Mouse (Mus musculus): ENCODE results near the gene Creg2. TPM values are rescaled to one million over a fixed set of nuclear protein-coding genes. Genes with fewer than 3 reads are reported as not detected.
A peak's percentile ranks its signal among the peaks of the same experiment; 100 is the strongest.

Creg2 gene
- polyA plus RNA-seq, 1 experiment = not detected

DNA sequence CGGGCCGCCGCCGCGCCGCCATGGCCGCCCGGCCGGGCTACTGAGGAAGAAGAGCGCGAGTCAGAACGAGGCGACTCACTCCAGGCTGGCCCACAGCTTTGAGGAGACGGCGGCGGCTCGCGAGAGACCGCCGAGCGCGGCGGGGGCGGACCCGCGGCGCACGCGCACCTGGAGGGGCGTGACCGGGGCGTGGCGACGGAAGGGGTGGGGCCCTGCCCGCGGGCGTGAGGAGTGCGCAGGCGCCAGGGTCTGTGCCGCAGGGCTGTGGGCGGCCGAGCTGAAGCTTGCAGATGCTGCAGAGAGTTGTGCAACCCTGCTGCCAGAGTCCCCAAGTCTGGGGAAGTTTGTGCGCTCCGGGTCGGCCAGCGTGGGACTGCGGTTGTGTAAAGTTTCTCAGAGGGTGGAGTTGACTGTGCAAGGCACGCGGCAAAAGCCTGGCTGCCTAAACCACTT is 74.0 kb downstream of the Creg2 start, which contains the start of gene Rnf149:
TSS of gene Rnf149 (minus strand) at position 153 of the 453 bp plus-strand sequence.
- Histone ChIP-seq H3K4me3 (ENCODE audit: low read depth, low read length) (peak within 1 kb of the TSS; percentile 71), H3K36me3 (ENCODE audit: control insufficient read depth, insufficient read depth, low read length, poor library complexity, severe bottlenecking) (no peaks in the 10 kb centered on the region; the same call in 1 of the 2 replicates), H3K9ac (ENCODE audit: low read depth, poor library complexity, severe bottlenecking) (peak within 1 kb of the TSS; percentile 96), H3K27ac (ENCODE audit: insufficient read depth, low read length) (peak within 1 kb of the TSS; percentile 61; the same call in 1 of the 2 replicates), H3K4me1 (ENCODE audit: control insufficient read depth, insufficient read depth, low read length) (peaks cover 2% of the 10 kb centered on the region), H3K9me3 (replicated peaks; ENCODE audit: control insufficient read depth, insufficient read depth, low read length, poor library complexity, severe bottlenecking) (no peaks in the 10 kb centered on the region), H3K27me3 (ENCODE audit: control insufficient read depth, insufficient read depth, low read length, poor library complexity, severe bottlenecking) (no peaks in the 10 kb centered on the region)
- TF ChIP-seq POLR2A (IDR thresholded peaks at IDR 0.05; ENCODE audit: insufficient read depth, low read length) (peak; percentile 97), EP300 (IDR thresholded peaks at IDR 0.05; ENCODE audit: insufficient read depth, low read depth, low read length) (peak; percentile 45; the same call in 1 of the 2 replicates), CTCF (IDR thresholded peaks at IDR 0.05; ENCODE audit: low read depth, low read length) (no peak)

DNA sequence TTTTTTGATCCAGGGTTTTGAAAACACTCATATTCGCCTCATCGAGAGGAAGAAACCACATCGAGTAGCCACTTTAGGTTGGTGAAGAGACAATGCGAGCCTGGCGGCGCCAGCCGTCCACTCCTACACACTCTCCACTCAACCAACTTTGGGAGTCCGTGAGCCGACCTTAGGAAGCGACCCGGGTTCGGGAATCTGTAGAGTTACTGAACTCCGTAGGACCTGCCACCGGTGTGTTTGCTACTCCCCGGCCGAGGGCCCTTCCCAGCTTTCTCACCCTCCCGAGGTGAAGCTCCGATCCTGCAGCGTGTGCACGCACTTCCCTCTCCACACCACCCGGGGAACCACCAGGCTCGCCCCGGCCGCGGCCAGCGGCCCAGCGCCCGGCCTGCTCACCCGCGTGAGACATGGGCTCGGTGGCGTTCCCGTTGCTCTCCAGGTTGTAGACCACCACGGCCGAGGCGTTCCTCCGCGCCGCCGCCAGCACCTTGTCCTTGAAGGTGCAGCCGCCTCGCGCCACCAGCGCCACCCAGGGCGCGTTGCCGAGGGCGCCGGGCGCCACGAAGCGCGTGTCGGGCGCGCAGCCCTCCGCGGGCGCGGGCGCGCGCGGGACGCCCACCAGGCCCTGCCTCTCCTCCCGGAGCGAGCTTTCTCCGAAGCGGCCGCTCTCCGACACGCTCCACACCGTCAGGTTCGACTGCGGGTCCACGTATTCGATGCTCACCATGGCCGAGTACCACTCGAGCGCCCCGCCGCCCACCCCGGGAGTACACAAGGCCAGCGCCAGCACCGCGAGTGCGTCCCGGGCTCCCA is 74.6 kb downstream of the Creg2 start:
- TF ChIP-seq CTCF (IDR thresholded peaks at IDR 0.05; ENCODE audit: low read depth, low read length) (no peak), EP300 (IDR thresholded peaks at IDR 0.05; ENCODE audit: insufficient read depth, low read depth, low read length) (no peak), POLR2A (IDR thresholded peaks at IDR 0.05; ENCODE audit: insufficient read depth, low read length) (no peak)
- H3K9ac ChIP-seq (ENCODE audit: low read depth, poor library complexity, severe bottlenecking) = peak overlapping the region; percentile 96
- no peaks in the 10 kb centered on the region for H3K27me3 ChIP-seq (ENCODE audit: control insufficient read depth, insufficient read depth, low read length, poor library complexity, severe bottlenecking)
- peak overlapping the region; percentile 61; the same call in 1 of the 2 replicates for H3K27ac ChIP-seq (ENCODE audit: insufficient read depth, low read length)
- peak overlapping the region; percentile 71 for H3K4me3 ChIP-seq (ENCODE audit: low read depth, low read length)
- no peaks in the 10 kb centered on the region for H3K9me3 ChIP-seq (replicated peaks; ENCODE audit: control insufficient read depth, insufficient read depth, low read length, poor library complexity, severe bottlenecking)
- no peaks in the 10 kb centered on the region; the same call in 1 of the 2 replicates for H3K36me3 ChIP-seq (ENCODE audit: control insufficient read depth, insufficient read depth, low read length, poor library complexity, severe bottlenecking)
- peaks cover 2% of the 10 kb centered on the region for H3K4me1 ChIP-seq (ENCODE audit: control insufficient read depth, insufficient read depth, low read length)

DNA sequence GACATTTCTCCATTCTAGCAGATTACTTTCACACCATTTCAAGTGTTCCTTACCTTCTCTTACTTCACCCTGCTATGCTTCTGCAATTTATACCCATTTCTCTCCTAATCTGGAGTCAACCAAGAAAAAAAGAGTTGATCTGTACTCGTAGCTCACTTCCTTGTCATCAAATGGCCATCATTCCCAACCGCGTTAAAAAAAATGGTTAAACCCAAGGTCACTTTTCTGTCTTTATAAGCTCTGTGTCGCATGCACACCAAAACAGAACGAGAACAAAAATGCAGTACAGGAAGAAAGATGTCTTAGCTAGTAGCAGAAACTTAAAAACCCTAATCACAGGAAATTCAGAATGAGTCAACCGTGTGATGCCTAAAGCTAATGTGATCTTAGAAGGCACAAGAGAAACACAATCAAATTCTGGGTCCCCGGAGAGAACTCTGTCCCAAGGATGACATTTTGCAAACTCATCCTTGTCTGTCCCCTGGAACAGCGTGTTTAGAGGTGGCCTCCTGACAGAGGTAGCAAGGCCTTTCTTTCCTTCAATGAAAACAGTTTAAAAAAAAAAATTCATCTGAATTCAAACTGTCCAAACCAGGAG is 75.4 kb downstream of the Creg2 start:
- H3K27ac ChIP-seq (ENCODE audit: insufficient read depth, low read length) = no peak overlapping the region
- H3K36me3 ChIP-seq (ENCODE audit: control insufficient read depth, insufficient read depth, low read length, poor library complexity, severe bottlenecking) = no peaks in the 10 kb centered on the region; the same call in 1 of the 2 replicates
- no peaks in the 10 kb centered on the region for H3K27me3 ChIP-seq (ENCODE audit: control insufficient read depth, insufficient read depth, low read length, poor library complexity, severe bottlenecking)
- H3K9me3 ChIP-seq (replicated peaks; ENCODE audit: control insufficient read depth, insufficient read depth, low read length, poor library complexity, severe bottlenecking) = no peaks in the 10 kb centered on the region
- TF ChIP-seq CTCF (IDR thresholded peaks at IDR 0.05; ENCODE audit: low read depth, low read length) (no peak), EP300 (IDR thresholded peaks at IDR 0.05; ENCODE audit: insufficient read depth, low read depth, low read length) (no peak), POLR2A (IDR thresholded peaks at IDR 0.05; ENCODE audit: insufficient read depth, low read length) (no peak)
- H3K4me1 ChIP-seq (ENCODE audit: control insufficient read depth, insufficient read depth, low read length) = peaks cover 2% of the 10 kb centered on the region
- peak overlapping the region; percentile 71 for H3K4me3 ChIP-seq (ENCODE audit: low read depth, low read length)
- H3K9ac ChIP-seq (ENCODE audit: low read depth, poor library complexity, severe bottlenecking) = peak overlapping the region; percentile 96

DNA sequence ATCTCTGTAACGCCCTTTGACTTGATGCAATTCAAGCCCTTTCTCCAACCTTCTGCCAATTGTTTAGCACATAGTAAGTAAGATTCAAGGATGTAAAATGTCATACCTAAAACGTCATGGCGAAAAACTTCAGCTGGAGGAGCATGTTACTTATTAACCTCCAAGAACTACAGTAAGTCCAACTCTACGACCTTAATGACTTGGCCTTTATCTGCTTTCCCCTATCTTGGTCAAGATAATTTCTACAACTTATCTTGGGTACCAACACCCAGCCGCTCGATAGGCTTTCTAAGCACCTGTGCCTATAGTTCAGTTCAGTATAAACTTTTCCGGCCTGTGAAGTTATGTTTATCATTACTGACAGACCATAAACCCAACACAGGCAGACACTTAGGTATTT is 77.4 kb downstream of the Creg2 start:
- no peak overlapping the region for H3K4me3 ChIP-seq (ENCODE audit: low read depth, low read length)

DNA sequence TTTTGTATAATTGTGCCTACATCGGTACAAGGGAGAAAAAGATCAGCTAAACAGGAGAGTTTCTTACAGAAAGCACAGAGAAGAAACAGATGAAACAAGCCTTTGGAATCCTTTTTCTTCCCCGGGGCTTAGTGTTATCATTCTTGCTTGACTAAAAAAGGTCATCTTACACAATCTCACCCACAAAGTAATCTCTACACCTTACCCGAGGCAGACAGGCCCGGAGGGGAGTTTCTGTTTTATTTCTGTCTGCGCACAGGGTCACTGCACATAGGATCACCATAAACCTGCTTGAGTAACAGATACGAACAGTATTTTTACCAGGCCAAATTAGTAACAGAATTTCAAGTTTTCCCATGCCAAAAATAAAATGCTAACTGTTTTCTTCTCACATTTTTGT is 79.6 kb downstream of the Creg2 start:
- H3K9me3 ChIP-seq (replicated peaks; ENCODE audit: control insufficient read depth, insufficient read depth, low read length, poor library complexity, severe bottlenecking) = no peaks in the 10 kb centered on the region
- no peak overlapping the region for H3K27ac ChIP-seq (ENCODE audit: insufficient read depth, low read length)
- no peak overlapping the region for H3K9ac ChIP-seq (ENCODE audit: low read depth, poor library complexity, severe bottlenecking)
- no peaks in the 10 kb centered on the region for H3K27me3 ChIP-seq (ENCODE audit: control insufficient read depth, insufficient read depth, low read length, poor library complexity, severe bottlenecking)
- TF ChIP-seq POLR2A (IDR thresholded peaks at IDR 0.05; ENCODE audit: insufficient read depth, low read length) = no peak
- TF ChIP-seq EP300 (IDR thresholded peaks at IDR 0.05; ENCODE audit: insufficient read depth, low read depth, low read length) = no peak
- TF ChIP-seq CTCF (IDR thresholded peaks at IDR 0.05; ENCODE audit: low read depth, low read length) = no peak
- peaks cover 2% of the 10 kb centered on the region for H3K4me1 ChIP-seq (ENCODE audit: control insufficient read depth, insufficient read depth, low read length)
- H3K4me3 ChIP-seq (ENCODE audit: low read depth, low read length) = no peak overlapping the region
- no peaks in the 10 kb centered on the region; the same call in 1 of the 2 replicates for H3K36me3 ChIP-seq (ENCODE audit: control insufficient read depth, insufficient read depth, low read length, poor library complexity, severe bottlenecking)

More for the DNA sequence above, 77.4 kb downstream of the Creg2 start:
- no peaks in the 10 kb centered on the region; the same call in 1 of the 2 replicates for H3K36me3 ChIP-seq (ENCODE audit: control insufficient read depth, insufficient read depth, low read length, poor library complexity, severe bottlenecking)
- no peak overlapping the region for H3K27ac ChIP-seq (ENCODE audit: insufficient read depth, low read length)
- H3K9ac ChIP-seq (ENCODE audit: low read depth, poor library complexity, severe bottlenecking) = no peak overlapping the region
- H3K9me3 ChIP-seq (replicated peaks; ENCODE audit: control insufficient read depth, insufficient read depth, low read length, poor library complexity, severe bottlenecking) = no peaks in the 10 kb centered on the region
- no peak for TF ChIP-seq POLR2A (IDR thresholded peaks at IDR 0.05; ENCODE audit: insufficient read depth, low read length)
- no peak for TF ChIP-seq CTCF (IDR thresholded peaks at IDR 0.05; ENCODE audit: low read depth, low read length)
- no peak for TF ChIP-seq EP300 (IDR thresholded peaks at IDR 0.05; ENCODE audit: insufficient read depth, low read depth, low read length)
- no peaks in the 10 kb centered on the region for H3K27me3 ChIP-seq (ENCODE audit: control insufficient read depth, insufficient read depth, low read length, poor library complexity, severe bottlenecking)
- H3K4me1 ChIP-seq (ENCODE audit: control insufficient read depth, insufficient read depth, low read length) = peaks cover 2% of the 10 kb centered on the region

Other genes starting within 250 kb of the Creg2 start
- 34.6 and 35.2 TPM in 2 replicates for gene Tbc1d8, start 172.7 kb downstream of the Creg2 start, polyA plus RNA-seq (2011; ENCODE audit: insufficient read depth, insufficient read length, low read depth, missing spikeins)
- gene Cnot11, start 116.5 kb downstream of the Creg2 start, polyA plus RNA-seq (2011; ENCODE audit: insufficient read depth, insufficient read length, low read depth, missing spikeins) = 60.0 and 73.3 TPM in 2 replicates
- 25.4 and 35.4 TPM in 2 replicates for gene Rnf149, start 74.1 kb downstream of the Creg2 start, polyA plus RNA-seq (2011; ENCODE audit: insufficient read depth, insufficient read length, low read depth, missing spikeins)
- gene Rfx8, start 69.5 kb upstream of the Creg2 start, polyA plus RNA-seq (2011; ENCODE audit: insufficient read depth, insufficient read length, low read depth, missing spikeins) = not detected in 2 replicates
- not detected in 2 replicates for gene Gm3646, start 153.9 kb upstream of the Creg2 start, polyA plus RNA-seq (2011; ENCODE audit: insufficient read depth, insufficient read length, low read depth, missing spikeins)
- gene Map4k4, start 249.4 kb upstream of the Creg2 start, polyA plus RNA-seq (2011; ENCODE audit: insufficient read depth, insufficient read length, low read depth, missing spikeins) = 289 and 308 TPM in 2 replicates